Mouse (Mus musculus) spleen, adult 2 months (tissue): ENCODE data around the gene Zfp784. TPM values are rescaled to one million over a fixed set of nuclear protein-coding genes. Genes with fewer than 3 reads are reported as not detected.

Experiments used
- DNase-seq, 2 experiments: peaks; one replicate each; pipeline versions ENCODE4 v3.0.0 to v3.0.0-alpha.2; 2012 to 2021; ENCODE audit warnings: low spot score in 2 of 2, low read depth in 1 of 2
- H3K27ac ChIP-seq: fragments of 200-500 bp; 2 replicates; pipeline ENCODE4 v1.5.1; 2012; ENCODE audit warnings: low read length, inconsistent platforms; ENCODE audit not compliant: insufficient read depth
- H3K27me3 ChIP-seq: fragments of 200-500 bp; 2 replicates; pipeline ENCODE4 v1.6.1; 2012; ENCODE audit warnings: mild to moderate bottlenecking, moderate library complexity, low read length, inconsistent platforms; ENCODE audit not compliant: control insufficient read depth, insufficient read depth
- H3K36me3 ChIP-seq: fragments of 200-500 bp; 2 replicates; pipeline ENCODE4 v1.6.1; 2012; ENCODE audit warnings: mild to moderate bottlenecking, low read length, inconsistent platforms; ENCODE audit not compliant: control insufficient read depth, insufficient read depth
- H3K4me1 ChIP-seq: fragments of 200-500 bp; 2 replicates; pipeline ENCODE4 v1.6.1; 2011; ENCODE audit warnings: inconsistent platforms; ENCODE audit not compliant: control insufficient read depth, insufficient read depth, insufficient read length
- H3K4me3 ChIP-seq: fragments of 200-500 bp; 2 replicates; pipeline ENCODE4 v1.5.1; 2011; ENCODE audit warnings: mild to moderate bottlenecking, inconsistent platforms; ENCODE audit not compliant: insufficient read depth, insufficient read length; ENCODE audit errors: extremely low read depth
- CTCF ChIP-seq: fragments of 200-500 bp; IDR thresholded peaks from 2 replicates; pipeline ENCODE4 v1.5.1; 2011; ENCODE audit warnings: mild to moderate bottlenecking, inconsistent platforms; ENCODE audit not compliant: insufficient read depth, insufficient read length, insufficient replicate concordance; ENCODE audit errors: extremely low read depth
- POLR2A ChIP-seq: fragments of 200-500 bp; IDR thresholded peaks from 2 replicates; pipeline ENCODE4 v1.6.1; 2011; ENCODE audit warnings: low read depth, low read length, inconsistent platforms
- WGBS: fragments of 180-500 bp; shearing (Covaris S2); methylation state at CpG from one replicate; pipeline ENCODE4 v1.1.7; 2018; 5-methylcytosine and 5-hydroxymethylcytosine counted together
- polyA plus RNA-seq: library from polyadenylated mRNA; depleted of rRNA; stranded (reverse); fragments of >200 nt; gene quantifications from 2 replicates; pipeline ENCODE4 v1.2.3, GENCODE M21; 2012; rRNA removed

Gene Zfp784
- polyA plus RNA-seq, 1 experiment, result 4.2 TPM

GRCm38 (mm10) chr7:4988250-4988649, 50.0 kb downstream of the Zfp784 start:
- TF ChIP-seq CTCF, result no peak
- TF ChIP-seq POLR2A, result no peak
- Histone ChIP-seq H3K36me3 (no peaks in the 10 kb centered on the region; the same call in 1 of the 2 replicates), H3K4me1 (no peaks in the 10 kb centered on the region), H3K4me3 (no peak overlapping the region), H3K27me3 (no peaks in the 10 kb centered on the region), H3K27ac (no peak overlapping the region)
- WGBS, result 47% methylated on average over 2 of the region's 2 CpGs
- DNase-seq, result no peak

Other genes with a start within 250 kb of the Zfp784 start
- 17.5 and 34.9 TPM in 2 replicates for gene Tmem238, start 248.8 kb downstream of the Zfp784 start, polyA plus RNA-seq
- 316 and 418 TPM in 2 replicates for gene Rpl28, start 245.6 kb downstream of the Zfp784 start, polyA plus RNA-seq
- gene Ube2s, start 225.9 kb downstream of the Zfp784 start, polyA plus RNA-seq, result 167 and 175 TPM in 2 replicates
- 0.16 and 0.23 TPM in 2 replicates for gene Shisa7, start 193.8 kb downstream of the Zfp784 start, polyA plus RNA-seq
- gene Isoc2b, start 168.2 kb downstream of the Zfp784 start, polyA plus RNA-seq, result 7.2 and 12.1 TPM in 2 replicates
- 14.5 and 15.3 TPM in 2 replicates for gene Isoc2a, start 161.3 kb downstream of the Zfp784 start, polyA plus RNA-seq
- gene Gm36210, start 131.9 kb downstream of the Zfp784 start, polyA plus RNA-seq, result 0.08 TPM in 1 of 2 replicates, not detected in the other
- gene Zfp628, start 123.2 kb downstream of the Zfp784 start, polyA plus RNA-seq, result 19.2 and 26.9 TPM in 2 replicates
- 2.8 and 3.2 TPM in 2 replicates for gene Nat14, start 116.4 kb downstream of the Zfp784 start, polyA plus RNA-seq
- gene Ssc5d, start 112.7 kb downstream of the Zfp784 start, polyA plus RNA-seq, result 1.7 and 1.8 TPM in 2 replicates
- gene Sbk2, start 74.0 kb downstream of the Zfp784 start, polyA plus RNA-seq, result 1.9 TPM in 2 replicates
- 0.05 and 0.06 TPM in 2 replicates for gene Sbk3, start 67.3 kb downstream of the Zfp784 start, polyA plus RNA-seq
- gene Zfp579, start 42.3 kb downstream of the Zfp784 start, polyA plus RNA-seq, result 30.2 and 39.9 TPM in 2 replicates
- gene Zfp524, start 24.0 kb downstream of the Zfp784 start, polyA plus RNA-seq, result 24.2 and 32.0 TPM in 2 replicates
- gene Fiz1, start 23.7 kb downstream of the Zfp784 start, polyA plus RNA-seq, result 26.8 and 33.2 TPM in 2 replicates
- 0.12 TPM in 1 of 2 replicates, not detected in the other for gene Gm44973, start 22.9 kb downstream of the Zfp784 start, polyA plus RNA-seq
- gene Zfp865, start 18.1 kb downstream of the Zfp784 start, polyA plus RNA-seq, result 47.9 and 58.4 TPM in 2 replicates
- gene Ccdc106, start 17.9 kb downstream of the Zfp784 start, polyA plus RNA-seq, result 0.43 and 0.54 TPM in 2 replicates
- gene 4632433K11Rik, start 4.3 kb downstream of the Zfp784 start, polyA plus RNA-seq, result not detected in 2 replicates
- 12.7 and 24.9 TPM in 2 replicates for gene Zfp580, start 13.1 kb upstream of the Zfp784 start, polyA plus RNA-seq
- gene U2af2, start 23.7 kb upstream of the Zfp784 start, polyA plus RNA-seq, result 210 and 216 TPM in 2 replicates
- 196 and 257 TPM in 2 replicates for gene Epn1, start 41.8 kb upstream of the Zfp784 start, polyA plus RNA-seq
- gene Rfpl4, start 78.5 kb upstream of the Zfp784 start, polyA plus RNA-seq, result not detected in 2 replicates
- gene Rasl2-9, start 87.5 kb upstream of the Zfp784 start, polyA plus RNA-seq, result 0.21 and 0.43 TPM in 2 replicates
- gene Vmn1r55, start 111.2 kb upstream of the Zfp784 start, polyA plus RNA-seq, result not detected in 2 replicates
- not detected in 2 replicates for gene Vmn1r56, start 158.3 kb upstream of the Zfp784 start, polyA plus RNA-seq
- not detected in 2 replicates for gene Vmn1r57, start 180.0 kb upstream of the Zfp784 start, polyA plus RNA-seq